Mouse (Mus musculus): ENCODE measurements around the gene Tmem50a. TPM values are rescaled to one million over a fixed set of nuclear protein-coding genes. Genes with fewer than 3 reads are reported as not detected.

Tmem50a gene
- polyA plus RNA-seq, 1 experiment from 2014 or later, result 224 TPM

GRCm38 (mm10) chr4:134869068-134869730 is 45.6 kb downstream of the Tmem50a start:
- Histone ChIP-seq H3K9ac (no peak overlapping the region), H3K4me2 (0 out of 2 replicates have a peak overlapping the region, but pooled peaks have one; percentile 18), H3K9me3 (no peaks in the 10 kb centered on the region), H3K27me3 (peaks cover 33% of the 10 kb centered on the region), H3K4me3 (no peak overlapping the region), H3K4me1 (replicated peaks) (peaks cover 4% of the 10 kb centered on the region; the same call in 1 of the 2 replicates), H3K27ac (replicated peaks) (no peak overlapping the region), H3K36me3 (no peaks in the 10 kb centered on the region)
- no peak for ATAC-seq (ENCODE audit: low read depth)
- 17% methylated on average over 16 of the region's 16 CpGs for WGBS

- no peaks in the 10 kb centered on the region for H3K9me3 ChIP-seq
- H3K9ac ChIP-seq, result no peak overlapping the region
- H3K27me3 ChIP-seq, result peaks cover 33% of the 10 kb centered on the region
- no peaks in the 10 kb centered on the region for H3K36me3 ChIP-seq
- no peak overlapping the region for H3K4me3 ChIP-seq
- peaks cover 4% of the 10 kb centered on the region; the same call in 1 of the 2 replicates for H3K4me1 ChIP-seq (replicated peaks)
- no peak overlapping the region for H3K4me2 ChIP-seq
- WGBS, result 33% methylated on average over 9 of the region's 9 CpGs
- ATAC-seq (ENCODE audit: low read depth), result no peak
- H3K27ac ChIP-seq (replicated peaks), result no peak overlapping the region
Measured at GRCm38 (mm10) chr4:134868490-134868889, 46.3 kb downstream of the Tmem50a start.

DNA sequence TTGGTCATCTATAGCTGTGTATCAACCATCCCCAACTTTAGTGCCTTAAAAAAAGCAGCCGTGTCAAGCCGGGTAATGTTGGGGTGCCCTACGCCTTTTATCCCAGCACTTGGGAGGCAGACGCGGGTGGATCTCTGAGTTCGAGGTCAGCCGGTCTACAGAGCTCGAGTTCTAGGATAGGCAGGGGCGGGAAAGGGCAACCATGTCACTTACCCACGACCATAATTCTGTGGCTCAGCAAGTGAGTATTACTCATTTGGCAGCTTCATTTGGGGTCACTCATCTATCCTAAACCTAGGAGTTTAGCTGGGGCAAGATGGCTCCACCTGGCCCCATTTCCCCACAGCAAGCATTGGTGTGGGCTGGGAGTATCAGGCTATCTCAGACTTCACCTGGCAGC is 46.8 kb downstream of the Tmem50a start:
- Histone ChIP-seq H3K36me3 (no peaks in the 10 kb centered on the region), H3K27ac (replicated peaks) (no peak overlapping the region), H3K27me3 (peaks cover 33% of the 10 kb centered on the region), H3K9ac (no peak overlapping the region), H3K4me3 (no peak overlapping the region), H3K4me1 (replicated peaks) (peaks cover 4% of the 10 kb centered on the region; the same call in 1 of the 2 replicates), H3K9me3 (no peaks in the 10 kb centered on the region), H3K4me2 (no peak overlapping the region)
- ATAC-seq (ENCODE audit: low read depth), result no peak
- WGBS, result 85% methylated on average over 10 of the region's 10 CpGs

GRCm38 (mm10) chr4:134867661-134868060 is 47.2 kb downstream of the Tmem50a start:
- no peak for ATAC-seq (ENCODE audit: low read depth)
- Histone ChIP-seq H3K27me3 (peaks cover 33% of the 10 kb centered on the region), H3K9ac (no peak overlapping the region), H3K4me3 (no peak overlapping the region), H3K9me3 (no peaks in the 10 kb centered on the region), H3K36me3 (no peaks in the 10 kb centered on the region), H3K4me1 (replicated peaks) (peaks cover 4% of the 10 kb centered on the region; the same call in 1 of the 2 replicates), H3K4me2 (no peak overlapping the region), H3K27ac (replicated peaks) (no peak overlapping the region)
- WGBS, result 92% methylated on average over 8 of the region's 8 CpGs

DNA sequence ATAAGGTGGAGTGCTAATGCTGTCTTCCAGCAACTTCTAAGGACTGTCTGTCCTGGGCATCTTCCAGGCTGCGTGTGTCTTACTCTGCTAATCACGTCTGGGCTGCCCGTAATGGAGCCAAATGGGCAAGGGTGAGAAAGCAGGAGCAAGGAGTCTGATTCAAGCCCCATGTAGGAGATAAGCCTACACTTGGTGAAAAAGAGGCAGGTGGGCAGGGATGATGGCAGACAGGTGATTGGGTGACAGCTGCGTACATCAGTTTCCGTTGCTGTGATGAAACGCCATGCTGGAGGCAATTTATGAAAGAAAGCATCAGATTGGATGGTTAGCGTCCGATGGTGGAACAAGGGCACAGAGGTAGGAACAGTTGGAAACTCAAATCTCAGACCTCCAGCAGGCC is 47.6 kb downstream of the Tmem50a start:
- no peak for ATAC-seq (ENCODE audit: low read depth)
- Histone ChIP-seq H3K9ac (no peak overlapping the region), H3K4me2 (no peak overlapping the region), H3K27me3 (peaks cover 33% of the 10 kb centered on the region), H3K4me3 (no peak overlapping the region), H3K9me3 (no peaks in the 10 kb centered on the region), H3K27ac (replicated peaks) (no peak overlapping the region), H3K4me1 (replicated peaks) (peaks cover 4% of the 10 kb centered on the region; the same call in 1 of the 2 replicates), H3K36me3 (no peaks in the 10 kb centered on the region)
- 90% methylated on average over 8 of the region's 8 CpGs for WGBS

- Histone ChIP-seq H3K36me3 (no peaks in the 10 kb centered on the region), H3K4me2 (no peak overlapping the region), H3K27ac (replicated peaks) (no peak overlapping the region), H3K4me1 (replicated peaks) (peaks cover 4% of the 10 kb centered on the region; the same call in 1 of the 2 replicates), H3K27me3 (peaks cover 31% of the 10 kb centered on the region), H3K9me3 (no peaks in the 10 kb centered on the region), H3K9ac (no peak overlapping the region), H3K4me3 (no peak overlapping the region)
- 92% methylated on average over 5 of the region's 5 CpGs for WGBS
- no peak for ATAC-seq (ENCODE audit: low read depth)
Measured at GRCm38 (mm10) chr4:134865789-134866188, 49.0 kb downstream of the Tmem50a start.

GRCm38 (mm10) chr4:134865340-134865739 is 49.5 kb downstream of the Tmem50a start:
- H3K36me3 ChIP-seq, result no peaks in the 10 kb centered on the region
- H3K4me3 ChIP-seq, result no peak overlapping the region
- peaks cover 4% of the 10 kb centered on the region; the same call in 1 of the 2 replicates for H3K4me1 ChIP-seq (replicated peaks)
- no peak overlapping the region for H3K4me2 ChIP-seq
- H3K27me3 ChIP-seq, result peaks cover 26% of the 10 kb centered on the region
- WGBS, result 70% methylated on average over 6 of the region's 6 CpGs
- no peaks in the 10 kb centered on the region for H3K9me3 ChIP-seq
- no peak overlapping the region for H3K27ac ChIP-seq (replicated peaks)
- ATAC-seq (ENCODE audit: low read depth), result no peak
- H3K9ac ChIP-seq, result no peak overlapping the region

GRCm38 (mm10) chr4:134863937-134864729 is 50.7 kb downstream of the Tmem50a start, which contains the start of gene Rhd:
Gene Rhd (plus strand): TSS chr4:134864536.
- WGBS, result 72% methylated on average over 14 of the region's 14 CpGs
- ATAC-seq (ENCODE audit: low read depth), result no peak
- no peaks in the 10 kb centered on the region for H3K36me3 ChIP-seq
- H3K4me2 ChIP-seq, result no peak within 1 kb of the TSS
- H3K4me1 ChIP-seq (replicated peaks), result peaks cover 4% of the 10 kb centered on the region; the same call in 1 of the 2 replicates
- peaks cover 14% of the 10 kb centered on the region for H3K27me3 ChIP-seq
- no peak within 1 kb of the TSS for H3K4me3 ChIP-seq
- no peak within 1 kb of the TSS for H3K27ac ChIP-seq (replicated peaks)
- H3K9me3 ChIP-seq, result no peaks in the 10 kb centered on the region
- no peak within 1 kb of the TSS for H3K9ac ChIP-seq

DNA sequence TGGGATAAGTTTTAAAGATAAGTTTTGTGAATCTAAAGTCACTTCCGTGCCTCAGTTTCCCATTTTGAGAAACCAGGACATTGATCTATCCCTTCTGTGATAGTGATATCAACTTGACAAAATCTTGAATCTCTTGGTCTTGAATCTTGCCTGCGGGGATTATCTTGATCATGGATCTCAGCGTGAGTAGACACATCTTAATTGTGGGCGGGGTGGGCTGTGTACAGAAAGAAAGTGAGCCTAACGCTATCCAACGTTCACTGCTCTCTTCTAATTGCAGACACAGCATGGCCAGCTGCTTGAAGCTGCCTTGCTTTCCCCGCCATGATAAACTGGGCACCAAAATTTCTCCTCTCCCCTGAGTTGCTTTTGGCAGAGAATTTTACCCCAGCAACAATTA is 51.8 kb downstream of the Tmem50a start:
- H3K27me3 ChIP-seq, result peaks cover 3% of the 10 kb centered on the region
- no peak overlapping the region for H3K27ac ChIP-seq (replicated peaks)
- no peak overlapping the region for H3K9ac ChIP-seq
- 82% methylated on average over 7 of the region's 7 CpGs for WGBS
- no peaks in the 10 kb centered on the region for H3K4me1 ChIP-seq (replicated peaks)
- H3K4me3 ChIP-seq, result no peak overlapping the region
- no peak for ATAC-seq (ENCODE audit: low read depth)
- no peaks in the 10 kb centered on the region for H3K36me3 ChIP-seq
- H3K9me3 ChIP-seq, result no peaks in the 10 kb centered on the region
- H3K4me2 ChIP-seq, result no peak overlapping the region

GRCm38 (mm10) chr4:134861884-134862283 is 52.9 kb downstream of the Tmem50a start:
- Histone ChIP-seq H3K27ac (replicated peaks) (no peak overlapping the region), H3K4me2 (no peak overlapping the region), H3K9me3 (no peaks in the 10 kb centered on the region), H3K4me3 (no peak overlapping the region), H3K36me3 (no peaks in the 10 kb centered on the region), H3K4me1 (replicated peaks) (no peaks in the 10 kb centered on the region), H3K27me3 (no peaks in the 10 kb centered on the region), H3K9ac (no peak overlapping the region)
- no peak for ATAC-seq (ENCODE audit: low read depth)
- WGBS, result 83% methylated on average over 6 of the region's 6 CpGs

GRCm38 (mm10) chr4:134858494-134858893 is 56.3 kb downstream of the Tmem50a start:
- ATAC-seq (ENCODE audit: low read depth), result no peak

GRCm38 (mm10) chr4:134856501-134856900 is 58.3 kb downstream of the Tmem50a start:
- Histone ChIP-seq H3K36me3 (no peaks in the 10 kb centered on the region), H3K4me3 (no peak overlapping the region), H3K4me1 (replicated peaks) (peaks cover 7% of the 10 kb centered on the region), H3K4me2 (no peak overlapping the region), H3K27me3 (peaks cover 21% of the 10 kb centered on the region), H3K9me3 (no peaks in the 10 kb centered on the region), H3K9ac (no peak overlapping the region), H3K27ac (replicated peaks) (no peak overlapping the region)
- 27% methylated on average over 5 of the region's 5 CpGs for WGBS
- no peak for ATAC-seq (ENCODE audit: low read depth)

More at GRCm38 (mm10) chr4:134858494-134858893, 56.3 kb downstream of the Tmem50a start:
- Histone ChIP-seq H3K4me1 (replicated peaks) (no peaks in the 10 kb centered on the region), H3K9ac (no peak overlapping the region), H3K36me3 (no peaks in the 10 kb centered on the region), H3K4me2 (no peak overlapping the region), H3K27ac (replicated peaks) (no peak overlapping the region), H3K9me3 (no peaks in the 10 kb centered on the region), H3K27me3 (peaks cover 21% of the 10 kb centered on the region), H3K4me3 (no peak overlapping the region)
- WGBS, result 78% methylated on average over 4 of the region's 4 CpGs

All from neural tube, embryonic 13.5 days (tissue).